Mouse (Mus musculus) yolk sac, embryonic 10.5 days (tissue): ENCODE measurements around the gene Klk4.
A peak's percentile ranks its signal among the peaks of the same experiment; 100 is the strongest.

ENCODE experiments used
- DNase-seq: peaks from one replicate; pipeline ENCODE4 v3.0.0-alpha.2; 2017; ENCODE audit warnings: low spot score

Klk4 gene

DNA sequence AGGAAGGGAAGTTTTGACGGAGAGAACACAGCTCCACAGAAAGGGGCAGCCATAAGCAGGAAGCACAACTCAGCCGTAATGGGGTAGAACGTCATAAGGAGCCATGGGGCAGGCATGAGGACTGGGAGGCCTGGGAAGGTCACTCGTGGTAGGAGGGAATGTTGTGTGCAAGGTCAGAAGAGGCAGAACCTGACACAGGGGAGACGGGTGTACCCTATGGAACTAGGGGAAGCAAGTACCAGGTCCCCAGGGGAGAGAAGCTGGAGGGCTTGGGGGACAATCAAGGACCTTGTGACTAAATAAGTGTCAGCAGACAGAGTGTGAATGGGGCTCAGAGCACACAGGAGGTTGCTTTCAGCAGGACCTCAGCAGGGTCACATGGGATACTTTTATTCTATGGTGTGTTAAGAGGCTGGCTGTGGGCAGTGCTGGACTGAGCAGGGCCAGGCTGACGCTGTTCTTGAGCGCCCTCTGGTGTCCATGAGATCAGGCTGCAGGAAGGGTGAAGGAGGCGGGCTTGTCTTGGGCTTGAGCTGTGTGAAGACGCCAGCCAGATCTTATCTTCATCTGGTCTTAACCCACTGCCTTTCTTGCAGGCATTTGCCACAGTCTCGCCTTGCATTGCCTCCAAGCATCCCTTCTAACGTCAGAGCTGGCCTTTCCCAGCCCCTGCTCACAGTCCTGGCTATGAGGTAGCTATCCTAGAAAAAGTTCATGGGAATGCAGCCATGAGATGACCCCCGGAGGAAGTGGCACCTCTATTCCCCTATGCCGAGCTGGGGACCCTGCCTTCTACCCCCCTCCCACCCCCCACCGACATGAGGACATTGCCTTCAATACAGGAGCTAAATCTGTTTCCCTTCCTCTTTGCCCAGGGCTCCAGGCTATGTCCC is 38.8 kb downstream of the Klk4 start:
- DNase-seq: peak; percentile 33

DNA sequence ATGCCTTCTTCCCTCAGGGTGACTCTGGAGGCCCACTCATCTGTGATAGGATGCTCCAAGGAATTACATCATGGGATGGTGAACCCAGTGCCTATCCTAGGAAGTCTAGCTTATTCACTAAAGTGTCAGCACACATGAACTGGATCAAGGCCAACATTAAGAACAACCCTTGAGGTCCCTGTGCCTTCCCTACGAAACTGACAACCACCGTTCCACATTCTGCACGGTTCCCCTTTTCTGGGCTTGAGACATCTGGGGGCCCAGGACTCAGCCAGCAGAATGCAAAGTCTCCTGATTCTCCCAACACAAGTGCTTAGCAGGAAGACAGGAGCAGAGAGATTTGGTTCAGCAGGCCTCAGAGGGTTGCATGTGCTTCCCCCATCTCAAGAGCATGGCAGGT is 39.6 kb downstream of the Klk4 start:
- DNase-seq: no peak

DNA sequence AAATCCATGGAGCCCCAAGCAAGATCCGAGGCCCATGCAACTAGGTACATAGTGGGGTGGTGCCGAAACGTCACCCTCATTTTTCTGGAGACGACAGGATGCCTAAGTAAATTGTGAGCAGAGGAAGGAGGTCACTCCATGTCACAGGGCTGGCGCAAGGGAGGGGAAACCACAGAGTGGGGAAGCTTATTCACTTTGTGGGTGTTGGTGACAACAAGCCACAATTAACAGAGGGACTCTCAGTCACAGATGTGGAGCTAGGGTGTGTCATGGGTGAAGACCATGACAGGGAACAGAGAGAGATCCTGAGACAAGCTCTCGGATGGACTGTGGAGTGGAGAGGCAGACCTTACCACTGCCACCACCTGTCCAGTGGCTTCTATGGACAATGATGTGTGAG is 40.1 kb downstream of the Klk4 start:
- no peak for DNase-seq

DNA sequence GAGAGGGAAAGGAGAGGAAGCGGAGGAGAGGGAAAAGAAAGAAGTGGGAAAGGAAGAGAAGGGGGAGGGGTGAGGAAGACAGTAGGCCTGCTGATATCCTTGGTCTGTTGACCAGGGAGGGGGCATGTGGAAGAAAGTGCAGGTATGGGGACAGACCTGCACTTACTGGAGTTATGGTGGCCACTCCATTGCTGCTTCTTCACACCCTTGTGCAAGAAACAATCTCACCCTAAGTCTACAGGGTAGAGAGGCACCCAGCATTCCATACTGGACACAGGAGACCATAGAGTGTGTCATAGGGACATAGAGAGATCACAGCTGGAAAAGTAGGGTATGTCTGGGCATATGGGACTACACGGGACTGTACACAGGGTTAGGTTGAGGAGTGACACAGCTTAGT is 41.0 kb downstream of the Klk4 start:
- no peak for DNase-seq

DNA sequence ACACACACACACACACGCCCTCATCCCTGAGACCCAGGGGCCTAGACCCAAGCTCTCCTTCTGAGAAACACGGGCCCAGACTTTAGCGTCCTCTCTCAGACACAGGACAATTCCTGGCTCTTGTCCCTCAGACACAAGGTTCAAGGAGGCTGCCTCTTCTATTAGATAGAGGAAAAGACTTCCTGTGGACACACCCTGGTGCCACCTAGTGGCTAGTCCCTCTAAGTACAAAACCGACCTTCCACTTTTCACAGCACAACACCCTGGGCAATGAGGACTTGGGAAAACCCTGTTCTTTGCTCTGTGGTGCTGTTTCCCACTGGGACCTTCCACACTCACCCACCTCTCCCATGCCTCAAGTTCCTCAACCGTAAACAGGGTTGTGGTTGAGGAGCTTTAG is 45.0 kb downstream of the Klk4 start:
- DNase-seq: no peak

DNA sequence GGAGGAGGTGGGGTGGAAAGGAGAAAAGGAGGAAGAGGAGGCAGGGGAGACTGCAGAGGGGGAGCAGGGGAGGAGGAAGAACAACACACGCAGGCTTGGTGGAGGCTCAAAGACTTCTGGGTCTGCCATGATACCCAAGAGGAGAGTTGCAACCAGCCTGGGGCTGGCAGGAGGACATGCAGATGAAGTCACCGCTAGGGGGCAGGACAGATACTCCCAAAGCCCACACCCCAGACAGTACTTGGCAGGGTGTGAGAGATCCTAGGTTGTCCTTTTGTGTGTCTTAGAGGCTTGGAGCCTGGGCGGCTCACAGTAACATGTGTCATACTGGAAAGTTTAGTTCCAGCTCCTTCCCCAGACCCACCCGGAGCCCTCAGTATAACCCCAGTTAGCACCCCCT is 47.6 kb downstream of the Klk4 start:
- DNase-seq: no peak

DNA sequence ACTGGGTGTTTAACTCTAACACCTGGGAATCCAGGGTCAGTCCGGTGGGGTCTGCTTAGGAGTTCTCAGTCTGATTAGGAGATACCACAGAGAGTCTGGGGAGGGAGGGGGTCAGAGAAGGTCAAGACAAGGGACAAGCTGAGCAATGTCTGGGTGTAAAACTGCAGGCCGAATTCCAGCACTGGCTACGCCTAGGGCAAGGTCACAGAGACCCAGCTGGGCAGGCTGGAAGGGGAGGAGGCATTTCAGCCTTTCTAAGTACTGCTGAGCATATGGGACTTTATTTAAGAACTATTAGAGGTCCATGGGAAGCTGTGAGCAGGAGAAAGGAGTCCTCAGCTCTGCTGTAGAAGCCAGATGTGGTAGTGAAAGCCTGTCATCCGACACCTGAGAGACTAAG is 51.4 kb downstream of the Klk4 start:
- DNase-seq: no peak

DNA sequence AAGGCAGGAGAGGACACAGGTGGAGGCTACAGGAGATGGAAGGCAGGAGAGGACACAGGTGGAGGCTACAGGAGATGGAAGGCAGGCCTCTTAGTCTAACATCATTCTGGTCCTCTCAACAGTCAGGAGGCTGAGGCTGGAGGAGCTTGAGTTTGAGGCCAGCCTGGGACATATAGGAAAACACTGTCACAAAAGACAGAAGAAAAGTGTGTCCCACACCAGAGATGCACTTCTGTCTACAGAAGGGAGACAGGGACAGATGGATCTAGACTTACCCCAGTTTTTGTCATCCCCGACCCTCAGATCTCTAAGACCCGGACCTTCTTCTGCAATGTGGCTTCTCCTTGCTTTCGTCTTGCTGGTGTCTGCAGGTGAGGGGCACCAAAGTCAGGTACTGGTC is 52.5 kb downstream of the Klk4 start, which contains the start of gene Klk15:
Gene Klk15, plus strand, starts transcription at position 301 of the 400 bp plus-strand sequence.
- DNase-seq: no peak

DNA sequence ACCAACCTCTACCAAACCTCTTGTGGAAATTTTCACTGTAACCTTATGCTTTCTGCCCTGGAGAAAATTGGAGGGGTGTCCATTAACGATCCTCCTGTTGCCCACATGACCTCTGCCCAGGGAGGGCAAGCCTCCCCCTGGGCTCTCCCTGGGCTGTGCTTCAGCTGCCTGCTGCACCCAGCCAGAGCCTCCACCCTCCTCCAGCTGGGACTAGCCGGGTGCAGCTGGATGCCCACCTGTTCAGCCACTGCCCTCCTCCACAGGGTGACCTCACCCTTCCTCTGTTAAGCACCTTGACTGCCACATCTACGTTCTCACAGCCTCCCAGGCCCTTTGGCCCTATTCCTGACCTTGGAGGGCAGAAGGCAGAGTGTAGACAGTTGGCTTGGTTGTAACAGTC is 53.8 kb downstream of the Klk4 start:
- no peak for DNase-seq
